In genomic region chr11:101663229-101664027, GRCm38 (mm10) we compare ENCODE assay signal across 29 mouse cellular contexts. TPM values are rescaled to one million over a fixed set of nuclear protein-coding genes. Genes with fewer than 3 reads are reported as not detected.
A peak's percentile ranks its signal among the peaks of the same experiment; 100 is the strongest.
DNase-seq lines count a peak whose midpoint lies in the region; ATAC-seq and TF ChIP-seq lines count a peak whose summit lies in the region.
"Had no signal": no experiment of that assay in that cellular context is flagged by ENCODE, and none has a peak within 500 bp of the region (broad histone marks: within the 10 kb centered on the region; RNA-seq: fewer than 3 reads in every experiment).

No protein-coding gene starts in this region.

- no peak for TF ChIP-seq POLR2A in liver, adult 2 months (IDR thresholded peaks at IDR 0.05; ENCODE audit: extremely low read depth, insufficient read depth, low read length)

- peak overlapping the region; percentile 26; the same call in 1 of the 2 replicates for H3K9ac ChIP-seq in heart, embryonic 14.5 days (ENCODE audit: low read length)
- no peak overlapping the region for H3K9ac ChIP-seq in liver, adult 2 months (ENCODE audit: low read depth, low read length)
- H3K9ac ChIP-seq in ES-E14 (ENCODE audit: insufficient read depth, low read depth, low read length, poor library complexity, severe bottlenecking): peak overlapping the region; percentile 19; the same call in 1 of the 2 replicates
- H3K9ac ChIP-seq: forebrain, postnatal 0 days; hindbrain, embryonic 14.5 days; limb, embryonic 12.5 days; liver, embryonic 15.5 days; lung, embryonic 15.5 days; midbrain, embryonic 12.5 days; neural tube, embryonic 12.5 days had no signal

- H3K36me3 ChIP-seq in heart, embryonic 14.5 days (ENCODE audit: control insufficient read depth, insufficient read depth, low read length): 0 out of 2 replicates have a peak, but pooled peaks cover 4% of the 10 kb centered on the region
- no peaks in the 10 kb centered on the region for H3K36me3 ChIP-seq in liver, adult 2 months (ENCODE audit: control insufficient read depth, insufficient read depth, low read length)
- peaks cover 4% of the 10 kb centered on the region; the same call in 1 of the 2 replicates for H3K36me3 ChIP-seq in ES-E14 (ENCODE audit: control insufficient read depth, insufficient read depth, low read length, poor library complexity, severe bottlenecking)
- H3K36me3 ChIP-seq: limb, embryonic 12.5 days; liver, embryonic 15.5 days; lung, embryonic 15.5 days; midbrain, embryonic 12.5 days; neural tube, embryonic 12.5 days had no signal

- in situ Hi-C loops in ES-E14 (cut with MboI; ENCODE audit: low sequenced_read_pairs in 2 of 2, unreplicated experiment in 2 of 2): loop anchor here (5.0 kb wide), 1 partner anchor 69 kb away; the partner anchor contains the start of gene Dhx8 (in 2 of the 2)

- peaks cover 11% of the 10 kb centered on the region; the same call in 1 of the 2 replicates for H3K79me2 ChIP-seq in liver, adult 2 months (ENCODE audit: control insufficient read depth, insufficient read depth, low read length)

- H3K27ac ChIP-seq in heart, embryonic 14.5 days (replicated peaks in 1 of 2; ENCODE audit: control insufficient read depth in 1 of 2, insufficient read depth in 1 of 2, low read depth in 2 of 2, low read length in 2 of 2): no peak overlapping the region
- H3K27ac ChIP-seq in liver, adult 2 months (replicated peaks; ENCODE audit: insufficient read depth, low read depth, low read length): peak overlapping the region; percentile 62
- no peak overlapping the region for H3K27ac ChIP-seq in ES-E14 (ENCODE audit: insufficient read depth, low read depth, low read length, poor library complexity, severe bottlenecking)
- H3K27ac ChIP-seq: hindbrain, embryonic 14.5 days; left cerebral cortex, adult 2 months; limb, embryonic 12.5 days; liver, embryonic 15.5 days; lung, embryonic 15.5 days; midbrain, embryonic 12.5 days; neural tube, embryonic 12.5 days had no signal

- intact Hi-C loops in heart, postnatal 14 days (cut with DNase I): loop anchor here (2.0 to 10.0 kb wide), 2 partner anchors 25 to 251 kb away; no protein-coding TSS in a partner anchor

- DNase-seq in heart, adult 11 months: peak; percentile 86
- no peak for DNase-seq in heart, postnatal 14 days
- DNase-seq in heart, adult 18-20 months: no peak
- DNase-seq in liver, adult 2 months (ENCODE audit: extremely low read depth, low read depth, low spot score): peak; percentile 88
- DNase-seq in liver (no peak), ES-E14 (ENCODE audit: low read depth, low spot score) (no peak)
- DNase-seq in right cerebral cortex, postnatal 4 days: no peak
- DNase-seq: adrenal gland, postnatal 25 days; cerebellum, adult 11-12 months; cerebellum, postnatal 14 days; forebrain, postnatal 0 days; gastrocnemius, postnatal 10 days; kidney, adult 11 months; kidney, postnatal 14 days; lung, postnatal 4 days; right cerebral cortex, adult 18-20 months; thymus, adult 2 months; thymus, postnatal 36 days had no signal

- H3K4me3 ChIP-seq in heart, embryonic 14.5 days (ENCODE audit: control insufficient read depth in 1 of 2, insufficient read depth in 1 of 2, low read depth in 1 of 2, low read length in 2 of 2): no peak overlapping the region
- H3K4me3 ChIP-seq in liver, adult 2 months (ENCODE audit: insufficient read depth, low read depth, low read length): no peak overlapping the region
- H3K4me3 ChIP-seq in ES-E14 (ENCODE audit: insufficient read depth in 1 of 2, low read depth in 1 of 2, low read length in 2 of 2, poor library complexity in 1 of 2, severe bottlenecking in 1 of 2): no peak overlapping the region
- H3K4me3 ChIP-seq: erythroblast, embryonic 14.5 days; left cerebral cortex, adult 2 months; limb, embryonic 12.5 days; liver, embryonic 15.5 days; lung, embryonic 15.5 days; megakaryocyte, embryonic 14.5 days; midbrain, embryonic 12.5 days; myocyte; neural tube, embryonic 12.5 days had no signal

- H3K4me2 ChIP-seq in heart, embryonic 14.5 days (ENCODE audit: low read length): no peak overlapping the region
- H3K4me2 ChIP-seq: hindbrain, embryonic 14.5 days; limb, embryonic 12.5 days; liver, embryonic 15.5 days; lung, embryonic 15.5 days; midbrain, embryonic 12.5 days had no signal

- no peaks in the 10 kb centered on the region for H3K27me3 ChIP-seq in heart, embryonic 14.5 days (ENCODE audit: control insufficient read depth, insufficient read depth, low read length)
- H3K27me3 ChIP-seq in liver, adult 2 months (ENCODE audit: control insufficient read depth, insufficient read depth, low read length): no peaks in the 10 kb centered on the region
- H3K27me3 ChIP-seq: liver, embryonic 15.5 days; lung, embryonic 15.5 days; neural tube, embryonic 12.5 days had no signal

- peaks cover 11 to 14% of the 10 kb centered on the region in 2 experiments for H3K4me1 ChIP-seq in heart, embryonic 14.5 days (ENCODE audit: control insufficient read depth in 2 of 2, insufficient read depth in 2 of 2, low read length in 2 of 2)
- H3K4me1 ChIP-seq in liver, adult 2 months (ENCODE audit: control insufficient read depth, insufficient read depth, low read length): peaks cover 19% of the 10 kb centered on the region
- H3K4me1 ChIP-seq in ES-E14 (ENCODE audit: control insufficient read depth in 2 of 2, insufficient read depth in 2 of 2, low read length in 2 of 2, poor library complexity in 1 of 2): peaks cover 5 to 15% of the 10 kb centered on the region in 2 experiments; a peak in 3 of 4 replicates

- no peak for TF ChIP-seq CTCF in liver, adult 2 months (IDR thresholded peaks at IDR 0.05; ENCODE audit: low read depth, low read length)

- no peaks in the 10 kb centered on the region for H3K9me3 ChIP-seq in heart, embryonic 14.5 days (ENCODE audit: control insufficient read depth, low read length)
- H3K9me3 ChIP-seq in ES-E14 (ENCODE audit: control insufficient read depth, insufficient read depth, low read depth, low read length): no peaks in the 10 kb centered on the region
- H3K9me3 ChIP-seq: limb, embryonic 12.5 days; liver, embryonic 15.5 days; lung, embryonic 15.5 days; megakaryocyte, embryonic 14.5 days; midbrain, embryonic 12.5 days; neural tube, embryonic 12.5 days had no signal

- 28% methylated on average over 11 of the region's 11 CpGs for WGBS in heart, embryonic 14.5 days
- 16% methylated on average over 11 of the region's 11 CpGs for WGBS in liver, adult 2 months

- ATAC-seq in heart, embryonic 14.5 days (ENCODE audit: insufficient number of reproducible peaks, insufficient read depth, low FRiP score, low read depth): no peak
- ATAC-seq: forebrain, postnatal 0 days had no signal

TF ChIP-seq in ES-E14, 5 proteins besides CTCF, POLR2A, EP300 and RAD21:
- TF ChIP-seq CHD2 (IDR thresholded peaks at IDR 0.05; ENCODE audit: low read depth, low read length) (no peak), ZC3H11A (IDR thresholded peaks at IDR 0.05; ENCODE audit: borderline replicate concordance, low read depth, low read length) (no peak), ZNF384 (IDR thresholded peaks at IDR 0.05; ENCODE audit: low read depth, low read length) (no peak), HCFC1 (IDR thresholded peaks at IDR 0.05; ENCODE audit: borderline replicate concordance, insufficient read depth, low read length) (no peak), MAFK (IDR thresholded peaks at IDR 0.05; ENCODE audit: insufficient read depth, low read depth, low read length) (no peak)

RNA-seq across cellular contexts. Expression of gene Arl4d, which starts 1.9 kb away (rescaled TPM):
- total RNA-seq in heart, postnatal 14 days (2021): 10 to 100 TPM; 28.6 to 29.6 TPM
- polyA plus RNA-seq in heart, embryonic 14.5 days (2014; fragmentation: Nextera tagmentation; extraction: Ambion mirVana): 6.2 and 6.7 TPM in 2 replicates
- total RNA-seq in heart, adult 18-20 months (2021): 10 to 100 TPM; 19.6 to 22.5 TPM
- 55.4 and 87.9 TPM in 2 replicates for total RNA-seq in liver, adult 2 months (2014; rRNA removed)
- polyA plus RNA-seq in liver, adult 2 months (2012; rRNA removed): 21.0 and 22.4 TPM in 2 replicates
- 11.2 and 13.8 TPM in 2 replicates for total RNA-seq in ES-E14 (2012; rRNA removed)

RNA-seq across cellular contexts. Expression of gene Rdm1, which starts 36.4 kb away (rescaled TPM):
- 10 to 100 TPM; 32.1 to 35.6 TPM for total RNA-seq in heart, postnatal 14 days (2021)
- 42.4 and 48.4 TPM in 2 replicates for polyA plus RNA-seq in heart, embryonic 14.5 days (2014; fragmentation: Nextera tagmentation; extraction: Ambion mirVana)
- 10 to 100 TPM; 43.7 to 52.3 TPM for total RNA-seq in heart, adult 18-20 months (2021)
- 10.3 and 12.9 TPM in 2 replicates for total RNA-seq in liver, adult 2 months (2014; rRNA removed)
- polyA plus RNA-seq in liver, adult 2 months (2012; rRNA removed): 12.1 and 12.4 TPM in 2 replicates
- total RNA-seq in ES-E14 (2012; rRNA removed): 81.1 and 99.0 TPM in 2 replicates

Comparison
In these comparisons a context has a peak if more than half of its experiments do, and no peak if none do; other contexts are left out.
1. DNase-seq: peak in heart, adult 11 months (single experiment) and liver, adult 2 months (single experiment); none in heart, postnatal 14 days (0 of 2), heart, adult 18-20 months (0 of 2), liver (single experiment), ES-E14 (single experiment) and right cerebral cortex, postnatal 4 days (single experiment).